Mouse (Mus musculus) lung, embryonic 16.5 days (tissue): Measurements from ENCODE around the gene Ppfia3. TPM values are rescaled to one million over a fixed set of nuclear protein-coding genes. Genes with fewer than 3 reads are reported as not detected.

ENCODE experiments used
- ATAC-seq: fragments of 200-750 bp; cut with Nextera tagmentation; 2 replicates; pipeline ENCODE4 v1.8.0; 2017; ENCODE audit warnings: low read depth, mild to moderate bottlenecking, moderate library complexity
- H3K27ac ChIP-seq: fragments of 300-500 bp; sonication (generic); 2 replicates; pipeline ENCODE4 v1.5.1; 2014; ENCODE audit warnings: mild to moderate bottlenecking, control low read depth, low read length
- H3K27me3 ChIP-seq: fragments of 300-500 bp; sonication (generic); 2 replicates; pipeline ENCODE4 v1.6.1; 2014; ENCODE audit warnings: low read depth, low read length, mixed read lengths; ENCODE audit not compliant: control insufficient read depth, insufficient read depth
- H3K36me3 ChIP-seq: fragments of 300-500 bp; sonication (generic); 2 replicates; pipeline ENCODE4 v1.6.1; 2014; ENCODE audit warnings: low read length; ENCODE audit not compliant: control insufficient read depth, insufficient read depth
- H3K4me1 ChIP-seq: fragments of 300-500 bp; sonication (generic); replicated peaks from 2 replicates; pipeline ENCODE4 v1.6.1; 2014; ENCODE audit warnings: low read length, mixed read lengths; ENCODE audit not compliant: control insufficient read depth, insufficient read depth
- H3K4me2 ChIP-seq: fragments of 300-500 bp; sonication (generic); 2 replicates; pipeline ENCODE4 v1.6.1; 2014; ENCODE audit warnings: low read depth, low read length, control low read depth
- H3K4me3 ChIP-seq: fragments of 300-500 bp; sonication (generic); 2 replicates; pipeline ENCODE4 v1.5.1; 2014; ENCODE audit warnings: mild to moderate bottlenecking, low read length, control low read depth
- H3K9ac ChIP-seq: fragments of 300-500 bp; sonication (generic); 2 replicates; pipeline ENCODE4 v1.6.1; 2014; ENCODE audit warnings: low read length, control low read depth
- H3K9me3 ChIP-seq: fragments of 300-500 bp; sonication (generic); 2 replicates; pipeline ENCODE4 v1.6.1; 2016; ENCODE audit warnings: low read length; ENCODE audit not compliant: control insufficient read depth
- WGBS: fragments of 180-500 bp; shearing (Covaris S2); extraction: QIAGEN DNeasy Blood & Tissue Kit; methylation state at CpG from one replicate; pipeline ENCODE4 v1.1.7; 2014; 5-methylcytosine and 5-hydroxymethylcytosine counted together
- polyA plus RNA-seq: library from polyadenylated mRNA; unstranded; fragments of >200 nt; fragmentation: Nextera tagmentation; extraction: Ambion mirVana; gene quantifications from 2 replicates; pipeline ENCODE4 v1.2.1, GENCODE M21; 2015

Gene Ppfia3
- polyA plus RNA-seq, 1 experiment from 2014 or later, result 2.5 TPM

DNA sequence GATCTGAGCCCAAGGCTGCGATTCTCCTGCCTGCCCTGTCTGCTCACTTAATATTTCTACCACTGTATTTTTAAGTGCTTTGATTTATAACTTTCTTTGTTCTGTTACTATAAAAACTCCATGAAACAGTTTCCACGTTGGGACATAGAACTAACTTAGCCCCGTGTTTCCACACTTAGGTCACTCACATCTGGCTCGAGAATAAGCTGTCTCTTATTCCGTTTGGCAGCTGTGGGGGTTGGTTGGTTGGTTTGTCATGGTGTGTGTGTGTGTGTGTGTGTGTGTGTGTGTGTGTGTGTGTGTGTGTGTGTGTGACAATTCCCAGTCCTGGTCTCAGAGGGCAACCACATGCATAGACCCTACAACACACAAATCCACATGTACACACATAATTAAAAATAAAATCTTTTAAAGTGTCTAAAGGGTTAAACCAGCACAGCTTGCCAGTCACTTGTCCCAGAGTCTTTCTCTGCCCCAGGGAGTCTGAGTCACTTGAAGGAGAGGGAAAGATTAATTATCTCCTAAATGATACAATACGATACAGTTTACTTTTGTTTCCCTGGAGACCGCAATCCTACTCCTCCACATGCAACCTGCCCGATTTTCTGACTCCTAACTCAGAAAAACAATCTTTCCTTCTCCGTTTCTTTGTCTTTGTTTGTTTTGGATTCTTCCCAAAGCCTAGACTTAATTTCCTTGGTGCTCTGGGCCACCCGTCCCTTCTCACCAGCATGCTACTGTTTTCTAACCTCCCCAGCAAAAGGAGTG is 53.9 kb downstream of the Ppfia3 start:
- no peak overlapping the region for H3K4me3 ChIP-seq
- H3K36me3 ChIP-seq, result peaks cover 13% of the 10 kb centered on the region
- peaks cover 2% of the 10 kb centered on the region; the same call in 1 of the 2 replicates for H3K4me1 ChIP-seq
- no peak overlapping the region for H3K4me2 ChIP-seq
- no peaks in the 10 kb centered on the region for H3K9me3 ChIP-seq
- ATAC-seq, result no peak
- 15% methylated on average over 10 of the region's 10 CpGs for WGBS
- no peak overlapping the region for H3K9ac ChIP-seq
- H3K27ac ChIP-seq, result no peak overlapping the region
- no peaks in the 10 kb centered on the region for H3K27me3 ChIP-seq

DNA sequence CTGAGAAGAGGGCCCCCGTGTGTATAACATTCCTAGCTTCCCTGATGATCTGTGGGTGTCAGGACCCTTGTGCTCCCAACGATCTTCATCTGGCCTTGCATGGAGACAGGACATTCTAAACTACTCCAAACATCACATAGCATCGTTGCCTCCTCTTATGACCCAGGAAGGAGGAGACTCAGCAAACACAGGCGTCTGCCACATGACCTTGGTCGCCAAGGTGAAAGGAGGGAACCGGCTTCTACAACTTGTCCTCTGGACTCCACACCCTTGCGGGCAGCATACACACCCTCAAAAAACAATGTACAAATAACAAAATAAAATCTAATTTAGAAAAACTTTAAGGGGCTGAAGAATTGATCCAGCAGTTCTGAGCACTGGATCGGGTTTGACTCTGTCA is 54.8 kb downstream of the Ppfia3 start:
- H3K4me1 ChIP-seq, result peaks cover 2% of the 10 kb centered on the region; the same call in 1 of the 2 replicates
- no peak overlapping the region for H3K9ac ChIP-seq
- H3K27ac ChIP-seq, result no peak overlapping the region

DNA sequence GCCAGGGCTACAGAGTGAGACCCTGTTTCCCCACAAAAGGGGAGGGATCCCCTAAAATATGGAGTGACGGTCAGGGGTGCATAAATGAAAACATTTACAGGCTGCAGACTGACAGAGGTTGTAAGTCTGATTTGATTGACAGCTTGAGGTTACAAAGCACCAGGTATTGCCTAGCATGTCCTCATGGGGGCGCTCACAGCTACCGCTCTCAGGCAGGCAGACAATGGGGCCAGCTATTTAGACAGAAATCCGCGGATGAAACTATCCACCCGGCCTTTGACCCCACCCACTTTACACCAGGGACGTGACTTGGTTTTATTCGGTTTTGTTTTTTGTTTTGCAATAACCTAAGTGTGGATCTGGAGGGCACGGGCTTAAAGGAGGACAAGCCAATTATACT is 57.4 kb downstream of the Ppfia3 start:
- no peak overlapping the region for H3K4me2 ChIP-seq
- 16% methylated on average over 9 of the region's 9 CpGs for WGBS
- peaks cover 6% of the 10 kb centered on the region for H3K36me3 ChIP-seq
- no peak overlapping the region for H3K4me3 ChIP-seq
- H3K4me1 ChIP-seq, result peaks cover 2% of the 10 kb centered on the region
- H3K27ac ChIP-seq, result no peak overlapping the region
- H3K9me3 ChIP-seq, result no peaks in the 10 kb centered on the region
- ATAC-seq, result no peak
- H3K9ac ChIP-seq, result no peak overlapping the region
- H3K27me3 ChIP-seq, result no peaks in the 10 kb centered on the region

More for the DNA sequence above, 54.8 kb downstream of the Ppfia3 start:
- Histone ChIP-seq H3K9me3 (no peaks in the 10 kb centered on the region), H3K27me3 (no peaks in the 10 kb centered on the region), H3K4me3 (no peak overlapping the region), H3K36me3 (peaks cover 10% of the 10 kb centered on the region), H3K4me2 (no peak overlapping the region)
- WGBS, result 27% methylated on average over 8 of the region's 8 CpGs
- ATAC-seq, result no peak

DNA sequence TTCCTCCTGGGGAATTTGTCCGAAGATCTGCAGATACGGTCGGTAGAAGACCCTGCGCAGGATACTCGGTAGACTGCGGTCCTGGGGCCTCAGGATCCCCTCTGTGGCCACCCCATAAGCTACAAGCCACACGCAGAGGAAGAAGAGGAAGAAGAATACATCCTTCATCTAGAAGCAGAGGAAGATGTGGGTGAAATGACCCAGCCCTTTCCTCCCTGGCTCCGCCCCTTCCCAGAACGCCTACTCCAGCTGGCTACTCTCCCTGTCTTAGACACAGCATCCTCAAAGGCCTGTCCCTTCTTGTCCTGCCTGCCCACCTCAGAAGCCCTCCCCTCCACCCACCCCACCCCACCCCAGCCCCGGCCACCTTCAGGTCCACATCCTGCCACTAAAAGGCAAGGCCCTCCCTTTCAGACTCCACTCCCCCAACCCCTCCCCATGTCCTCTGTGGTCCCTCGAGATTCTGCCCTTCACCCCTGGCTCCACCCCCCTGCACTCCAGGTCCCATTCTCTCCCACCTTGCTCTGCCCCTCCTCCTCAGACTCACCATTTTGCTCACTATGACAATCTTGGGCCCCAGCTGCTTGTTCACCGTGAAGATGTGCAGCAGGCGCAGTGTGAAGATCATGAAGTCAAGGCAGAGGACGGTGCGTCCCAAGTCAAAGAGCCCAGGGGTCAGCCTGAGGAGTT is 58.1 kb downstream of the Ppfia3 start:
- Histone ChIP-seq H3K4me1 (peaks cover 2% of the 10 kb centered on the region), H3K27me3 (no peaks in the 10 kb centered on the region), H3K4me2 (no peak overlapping the region), H3K4me3 (no peak overlapping the region), H3K27ac (no peak overlapping the region), H3K9me3 (no peaks in the 10 kb centered on the region), H3K9ac (no peak overlapping the region), H3K36me3 (peaks cover 3% of the 10 kb centered on the region; the same call in 1 of the 2 replicates)
- WGBS, result 72% methylated on average over 15 of the region's 15 CpGs
- ATAC-seq, result no peak

DNA sequence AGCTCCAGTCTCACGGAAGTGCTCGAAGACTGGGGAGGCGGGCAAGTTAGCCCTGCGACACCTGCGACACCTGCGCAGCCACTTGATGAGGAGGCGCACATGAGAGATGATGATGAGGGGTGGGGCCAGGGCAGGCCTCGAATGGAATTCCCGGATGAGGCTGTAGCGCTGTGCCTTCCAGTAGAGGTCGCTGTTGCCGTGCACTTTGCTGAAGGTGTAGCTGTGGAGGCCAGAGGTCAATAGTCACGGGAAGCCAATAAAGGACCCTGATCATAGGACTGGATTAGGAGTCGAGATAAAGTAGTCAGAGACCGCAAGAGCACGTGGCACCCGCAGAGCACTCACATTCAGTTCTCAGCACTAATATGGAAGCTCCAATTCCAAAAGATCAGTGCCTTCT is 61.5 kb downstream of the Ppfia3 start:
- Histone ChIP-seq H3K4me1 (no peaks in the 10 kb centered on the region; the same call in 1 of the 2 replicates), H3K9me3 (no peaks in the 10 kb centered on the region), H3K4me2 (peak overlapping the region; percentile 30), H3K9ac (no peak overlapping the region; the same call in 1 of the 2 replicates), H3K27me3 (no peaks in the 10 kb centered on the region), H3K36me3 (peaks cover 3% of the 10 kb centered on the region; the same call in 1 of the 2 replicates), H3K4me3 (peak overlapping the region; percentile 17; the same call in 1 of the 2 replicates), H3K27ac (no peak overlapping the region)
- 9% methylated on average over 16 of the region's 17 CpGs for WGBS
- ATAC-seq, result peak; percentile 58

DNA sequence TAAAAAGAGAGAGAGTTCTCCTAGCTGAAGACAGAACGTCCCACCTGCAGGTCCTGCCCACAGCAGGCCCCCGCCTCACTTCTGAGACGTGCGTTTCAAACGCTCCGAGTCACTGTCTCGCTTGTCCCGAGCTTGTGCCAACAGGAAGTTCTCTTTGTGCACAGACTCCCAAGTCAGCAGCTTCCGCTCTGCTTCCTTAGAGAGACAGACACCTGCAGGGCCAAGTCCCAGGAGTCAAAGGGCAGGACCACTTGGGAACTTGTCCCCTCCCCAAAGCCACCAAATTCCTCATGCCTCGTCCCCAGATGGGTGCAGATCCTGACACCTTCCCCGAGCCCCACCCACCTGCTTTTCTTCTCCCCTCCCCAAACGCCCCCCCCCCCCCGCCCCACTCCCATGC is 62.0 kb downstream of the Ppfia3 start:
- peak overlapping the region; percentile 30 for H3K4me2 ChIP-seq
- 27% methylated on average over 11 of the region's 13 CpGs for WGBS

DNA sequence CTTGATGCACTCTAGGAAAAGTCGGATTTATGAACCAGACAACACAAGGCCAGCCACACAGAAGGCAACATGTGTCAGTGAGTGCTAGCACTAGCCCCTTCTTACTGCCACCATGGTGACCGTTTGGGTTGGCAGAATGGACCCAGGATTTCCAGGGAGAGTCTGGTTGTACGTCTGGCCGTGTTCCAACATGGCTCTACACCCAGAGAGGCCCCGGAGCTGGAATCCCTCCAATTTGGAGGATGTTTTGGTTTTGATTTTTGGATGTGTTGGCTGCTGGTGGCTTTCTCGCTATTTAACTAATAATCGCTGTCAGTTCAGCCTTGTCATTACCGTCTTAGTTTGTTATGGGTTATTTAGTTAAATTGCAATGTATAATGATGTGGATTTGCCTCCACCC is 64.2 kb downstream of the Ppfia3 start:
- Histone ChIP-seq H3K4me3 (no peak overlapping the region), H3K27ac (no peak overlapping the region), H3K4me1 (no peaks in the 10 kb centered on the region; the same call in 1 of the 2 replicates), H3K36me3 (no peaks in the 10 kb centered on the region), H3K9ac (no peak overlapping the region), H3K9me3 (no peaks in the 10 kb centered on the region), H3K4me2 (no peak overlapping the region), H3K27me3 (no peaks in the 10 kb centered on the region)
- ATAC-seq, result no peak
- 46% methylated on average over 8 of the region's 8 CpGs for WGBS

More for the DNA sequence above, 62.0 kb downstream of the Ppfia3 start:
- no peaks in the 10 kb centered on the region for H3K9me3 ChIP-seq
- H3K27ac ChIP-seq, result no peak overlapping the region
- ATAC-seq, result peak; percentile 18; the same call in 1 of the 2 replicates
- H3K9ac ChIP-seq, result no peak overlapping the region; the same call in 1 of the 2 replicates
- H3K27me3 ChIP-seq, result no peaks in the 10 kb centered on the region
- no peaks in the 10 kb centered on the region; the same call in 1 of the 2 replicates for H3K4me1 ChIP-seq
- H3K4me3 ChIP-seq, result peak overlapping the region; percentile 17; the same call in 1 of the 2 replicates
- H3K36me3 ChIP-seq, result peaks cover 3% of the 10 kb centered on the region; the same call in 1 of the 2 replicates

DNA sequence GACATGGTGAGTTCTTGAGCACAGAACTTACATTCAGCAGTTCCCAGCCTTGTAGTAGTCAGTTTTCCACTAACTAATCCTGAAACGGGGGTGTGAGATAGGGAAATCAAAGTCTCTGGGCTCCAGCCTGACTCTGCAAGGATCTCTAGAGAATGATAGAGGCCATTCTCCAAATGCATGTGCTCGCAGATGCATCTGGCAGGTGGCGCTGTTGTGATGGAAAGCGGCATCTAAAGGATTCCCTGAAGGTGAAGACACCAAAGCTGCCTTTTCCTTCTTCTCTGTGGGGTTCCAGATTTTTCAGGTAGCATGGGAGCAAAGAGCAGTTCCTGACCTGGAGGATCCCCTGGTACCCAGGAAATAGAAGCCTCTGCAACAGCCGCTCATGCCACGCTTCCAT is 66.5 kb downstream of the Ppfia3 start:
- peak; percentile 46 for ATAC-seq
- H3K9me3 ChIP-seq, result no peaks in the 10 kb centered on the region
- H3K9ac ChIP-seq, result no peak overlapping the region
- H3K36me3 ChIP-seq, result no peaks in the 10 kb centered on the region
- H3K4me3 ChIP-seq, result no peak overlapping the region
- no peak overlapping the region for H3K4me2 ChIP-seq
- no peaks in the 10 kb centered on the region; the same call in 1 of the 2 replicates for H3K4me1 ChIP-seq
- no peak overlapping the region for H3K27ac ChIP-seq
- WGBS, result 11% methylated on average over 6 of the region's 6 CpGs
- no peaks in the 10 kb centered on the region for H3K27me3 ChIP-seq

DNA sequence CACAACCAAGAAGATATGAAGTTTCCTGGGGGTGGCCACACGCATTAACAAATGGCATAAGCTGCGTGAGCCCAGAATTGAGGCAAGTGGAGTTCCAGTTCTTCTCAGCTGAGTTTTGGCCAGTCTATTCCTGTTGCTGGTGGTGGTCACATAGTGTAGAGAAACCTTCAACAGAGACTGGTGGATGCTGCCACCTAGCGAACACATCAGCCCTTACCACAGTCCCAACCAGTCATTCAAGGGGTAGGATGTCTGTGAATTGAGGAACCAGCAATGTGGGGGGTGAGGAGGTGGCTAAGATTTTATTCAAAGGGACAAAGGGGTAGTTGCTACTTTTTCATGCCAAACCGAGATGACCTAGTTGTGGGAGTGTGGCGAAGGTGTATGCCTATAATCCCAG is 67.1 kb downstream of the Ppfia3 start:
- H3K9ac ChIP-seq, result no peak overlapping the region
- peak; percentile 93 for ATAC-seq
- no peak overlapping the region for H3K27ac ChIP-seq
- no peaks in the 10 kb centered on the region; the same call in 1 of the 2 replicates for H3K4me1 ChIP-seq
- no peaks in the 10 kb centered on the region for H3K27me3 ChIP-seq
- WGBS, result 4% methylated on average over 5 of the region's 5 CpGs
- H3K4me2 ChIP-seq, result no peak overlapping the region
- no peak overlapping the region for H3K4me3 ChIP-seq
- H3K36me3 ChIP-seq, result no peaks in the 10 kb centered on the region
- H3K9me3 ChIP-seq, result no peaks in the 10 kb centered on the region
